Mouse (Mus musculus) embryonic fibroblast, embryonic 13.5 days (primary cell): ENCODE data around the gene Ccr7.

Experiments used
- CTCF ChIP-seq: IDR thresholded peaks from 2 replicates; pipeline ENCODE4 v1.5.1; 2011; ENCODE audit warnings: mild to moderate bottlenecking, control low read depth, low read length, moderate library complexity, borderline replicate concordance; ENCODE audit not compliant: insufficient read depth
- POLR2A ChIP-seq: IDR thresholded peaks from 2 replicates; pipeline ENCODE4 v1.6.1; 2011; ENCODE audit warnings: low read depth, mild to moderate bottlenecking, control low read depth, low read length, moderate library complexity

GRCm38 (mm10) chr11:99161648-99162047 is 6.8 kb upstream of the Ccr7 start:
- TF ChIP-seq CTCF (no peak), POLR2A (no peak)
